Mouse (Mus musculus): ENCODE measurements around the gene Ppargc1a. TPM values are rescaled to one million over a fixed set of nuclear protein-coding genes. Genes with fewer than 3 reads are reported as not detected.
A peak's percentile ranks its signal among the peaks of the same experiment; 100 is the strongest.

Gene Ppargc1a
- polyA plus RNA-seq, 1 experiment from 2014 or later = 3.2 TPM

DNA sequence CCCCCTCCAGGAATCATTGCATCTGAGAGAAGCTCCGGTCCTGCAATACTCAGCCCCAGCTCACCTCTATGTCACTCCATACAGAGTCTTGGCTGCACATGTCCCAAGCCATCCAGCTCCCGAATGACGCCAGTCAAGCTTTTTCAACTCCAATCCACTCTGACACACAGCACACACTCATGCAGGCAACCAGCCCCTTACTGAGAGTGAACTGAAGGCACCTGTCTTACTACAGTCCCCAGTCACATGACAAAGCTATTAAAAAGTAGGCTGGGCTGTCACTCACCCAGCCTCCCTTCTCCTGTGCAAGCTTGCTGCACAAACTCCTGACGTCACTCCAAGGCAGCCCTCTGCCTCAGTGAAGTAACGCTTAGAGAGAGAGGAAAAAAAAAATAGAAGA is 13.9 kb downstream of the Ppargc1a start:
- Histone ChIP-seq H3K9ac (peak overlapping the region; percentile 65; the same call in 1 of the 2 replicates), H3K9me3 (ENCODE audit: low read depth, low read length) (no peaks in the 10 kb centered on the region)

DNA sequence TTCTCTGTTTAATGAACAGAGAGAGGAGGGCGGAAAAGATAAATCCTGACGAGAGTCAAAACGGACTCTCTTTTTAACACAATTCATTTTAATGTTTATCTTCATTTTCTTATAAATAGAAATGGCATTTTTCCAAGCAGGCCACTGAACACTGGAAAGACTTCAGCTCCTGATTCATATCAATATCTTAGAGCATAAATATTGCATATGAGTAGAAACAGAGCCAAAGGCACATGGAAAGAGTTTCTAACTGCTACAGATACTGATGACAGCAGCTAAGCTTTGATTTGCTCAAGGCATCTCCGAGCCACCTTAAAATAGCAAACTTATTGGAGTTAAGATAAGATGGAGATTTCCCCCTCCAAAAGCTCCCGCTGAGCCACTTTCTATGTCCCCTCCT is 14.3 kb downstream of the Ppargc1a start:
- Histone ChIP-seq H3K27ac (ENCODE audit: low read depth) (peak overlapping the region; percentile 92), H3K36me3 (ENCODE audit: insufficient read depth) (no peaks in the 10 kb centered on the region), H3K27me3 (ENCODE audit: insufficient read depth, low read length) (no peaks in the 10 kb centered on the region), H3K4me3 (ENCODE audit: low read depth, low read length) (peak overlapping the region; percentile 53), H3K4me2 (peak overlapping the region; percentile 72), H3K4me1 (ENCODE audit: insufficient read depth) (peaks cover 8% of the 10 kb centered on the region; the same call in 1 of the 2 replicates), H3K9ac (peak overlapping the region; percentile 65), H3K9me3 (ENCODE audit: low read depth, low read length) (no peaks in the 10 kb centered on the region)
- ATAC-seq (ENCODE audit: insufficient read depth) = peak; percentile 40
- DNase-seq = peak; percentile 74
- no peak for TF ChIP-seq CTCF (IDR thresholded peaks at IDR 0.05; ENCODE audit: low read depth)
- 3% methylated on average over 5 of the region's 5 CpGs for WGBS

More for the DNA sequence above, 13.9 kb downstream of the Ppargc1a start:
- ATAC-seq (ENCODE audit: insufficient read depth) (peak; percentile 85), DNase-seq (peak; percentile 73)
- TF ChIP-seq CTCF (IDR thresholded peaks at IDR 0.05; ENCODE audit: low read depth) = no peak
- Histone ChIP-seq H3K36me3 (ENCODE audit: insufficient read depth) (no peaks in the 10 kb centered on the region), H3K4me2 (peak overlapping the region; percentile 72), H3K27me3 (ENCODE audit: insufficient read depth, low read length) (no peaks in the 10 kb centered on the region), H3K4me1 (ENCODE audit: insufficient read depth) (peaks cover 8% of the 10 kb centered on the region; the same call in 1 of the 2 replicates), H3K27ac (ENCODE audit: low read depth) (peak overlapping the region; percentile 92), H3K4me3 (ENCODE audit: low read depth, low read length) (peak overlapping the region; percentile 53)
- WGBS = 4% methylated on average over 5 of the region's 5 CpGs

DNA sequence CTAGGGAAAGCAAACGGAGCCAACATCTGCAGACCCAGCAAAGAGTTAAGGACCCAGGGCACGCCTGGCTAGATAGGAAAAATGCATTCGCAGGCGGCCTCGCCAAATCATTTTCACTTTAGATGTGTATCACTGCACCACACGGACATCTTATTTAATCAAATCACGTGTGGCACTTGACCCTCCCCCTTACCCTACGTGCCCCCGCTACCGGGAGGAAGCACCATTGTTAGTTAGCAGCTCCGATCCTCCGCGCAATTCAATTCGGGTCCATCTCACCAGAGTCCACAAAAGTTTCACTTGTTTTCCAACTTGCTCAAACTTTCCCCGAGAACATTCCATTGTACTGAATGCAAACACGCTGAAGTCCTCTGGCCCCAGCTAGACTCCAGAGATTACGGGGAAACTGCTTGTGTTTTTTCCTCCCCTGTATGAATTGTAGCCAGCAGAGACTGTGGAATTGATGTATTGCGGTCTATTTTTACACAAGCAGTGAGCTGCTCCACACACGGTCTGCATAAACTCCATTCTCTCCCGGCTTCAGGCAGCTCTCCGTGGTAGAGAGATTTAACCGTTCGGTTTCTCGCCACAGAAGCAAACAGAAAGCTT is 14.9 kb downstream of the Ppargc1a start:
- WGBS = under 1% methylated on average over 24 of the region's 24 CpGs
- ATAC-seq (ENCODE audit: insufficient read depth) = peak; percentile 52

DNA sequence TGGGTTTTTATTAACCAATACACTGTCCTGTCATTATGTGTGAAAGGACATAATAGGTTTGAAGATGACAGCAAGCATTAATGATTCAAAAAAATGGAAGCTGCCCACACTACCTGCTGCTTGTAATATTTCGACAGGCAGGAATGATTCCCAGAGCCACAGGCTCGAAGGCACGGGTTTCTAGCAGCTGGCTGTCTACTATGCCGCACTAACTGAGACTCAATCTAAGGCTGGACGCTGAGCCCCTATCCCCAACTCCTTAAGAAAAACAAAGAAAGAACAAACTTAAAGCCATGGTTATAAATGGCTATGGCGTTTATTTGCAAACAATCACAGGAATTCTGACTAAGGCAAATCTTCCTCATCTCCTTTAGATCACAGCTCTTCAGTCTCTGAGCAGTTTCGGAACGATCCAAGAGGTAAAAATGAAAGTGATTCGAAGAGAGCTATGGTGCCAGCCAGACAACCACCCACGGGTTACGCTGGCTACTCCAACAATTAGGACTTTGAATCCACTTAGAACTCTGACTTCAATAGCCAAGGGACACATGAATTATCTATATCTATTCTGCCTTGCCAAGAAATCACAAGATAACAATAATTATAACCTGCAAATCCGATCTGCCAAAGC is 15.6 kb downstream of the Ppargc1a start:
- Histone ChIP-seq H3K4me2 (peak overlapping the region; percentile 72), H3K36me3 (ENCODE audit: insufficient read depth) (no peaks in the 10 kb centered on the region), H3K4me3 (ENCODE audit: low read depth, low read length) (peak overlapping the region; percentile 53), H3K9ac (peak overlapping the region; percentile 65), H3K9me3 (ENCODE audit: low read depth, low read length) (no peaks in the 10 kb centered on the region), H3K4me1 (ENCODE audit: insufficient read depth) (peaks cover 8% of the 10 kb centered on the region; the same call in 1 of the 2 replicates), H3K27ac (ENCODE audit: low read depth) (peak overlapping the region; percentile 92), H3K27me3 (ENCODE audit: insufficient read depth, low read length) (no peaks in the 10 kb centered on the region)
- WGBS = 10% methylated on average over 12 of the region's 12 CpGs
- no peak for TF ChIP-seq CTCF (IDR thresholded peaks at IDR 0.05; ENCODE audit: low read depth)
- DNase-seq (peak; percentile 48), ATAC-seq (ENCODE audit: insufficient read depth) (peak; percentile 11; the same call in 1 of the 2 replicates)

More for the DNA sequence above, 14.9 kb downstream of the Ppargc1a start:
- Histone ChIP-seq H3K4me3 (ENCODE audit: low read depth, low read length) (peak overlapping the region; percentile 53), H3K27ac (ENCODE audit: low read depth) (peak overlapping the region; percentile 92), H3K9me3 (ENCODE audit: low read depth, low read length) (no peaks in the 10 kb centered on the region), H3K9ac (peak overlapping the region; percentile 65), H3K4me1 (ENCODE audit: insufficient read depth) (peaks cover 8% of the 10 kb centered on the region; the same call in 1 of the 2 replicates), H3K27me3 (ENCODE audit: insufficient read depth, low read length) (no peaks in the 10 kb centered on the region), H3K4me2 (peak overlapping the region; percentile 72), H3K36me3 (ENCODE audit: insufficient read depth) (no peaks in the 10 kb centered on the region)
- peak; percentile 76 for DNase-seq
- TF ChIP-seq CTCF (IDR thresholded peaks at IDR 0.05; ENCODE audit: low read depth) = no peak

DNA sequence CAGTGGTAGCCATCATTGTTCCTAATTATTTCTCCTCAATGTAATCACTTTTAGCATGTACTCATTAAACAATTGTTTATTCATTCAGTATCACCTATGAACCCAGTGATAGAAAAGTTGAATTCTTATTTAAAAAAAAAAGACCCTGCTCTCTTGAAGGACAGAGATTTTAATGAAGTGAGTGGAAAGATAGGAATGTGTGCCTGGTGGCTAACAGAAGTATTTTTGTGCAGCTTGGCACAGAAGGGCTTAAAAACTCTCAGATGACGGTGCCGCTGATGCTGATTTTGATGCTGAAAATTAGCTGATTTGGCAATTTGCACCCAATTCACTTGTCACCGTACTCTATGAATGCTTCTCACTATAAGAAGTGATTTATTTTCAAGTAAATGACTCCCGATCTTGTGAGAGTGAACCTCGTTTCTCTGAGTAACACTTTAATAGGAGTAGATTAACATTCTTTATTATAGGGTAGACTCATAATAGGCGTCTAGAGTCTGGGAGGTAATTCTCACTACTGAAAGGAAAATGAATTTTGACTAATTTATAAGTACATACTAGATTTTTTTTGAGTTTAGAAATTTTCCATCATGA is 20.0 kb downstream of the Ppargc1a start:
- Histone ChIP-seq H3K27me3 (ENCODE audit: insufficient read depth, low read length) (no peaks in the 10 kb centered on the region), H3K36me3 (ENCODE audit: insufficient read depth) (no peaks in the 10 kb centered on the region), H3K4me2 (no peak overlapping the region), H3K4me1 (ENCODE audit: insufficient read depth) (peaks cover 5% of the 10 kb centered on the region; the same call in 1 of the 2 replicates), H3K9ac (no peak overlapping the region), H3K4me3 (ENCODE audit: low read depth, low read length) (no peak overlapping the region), H3K9me3 (ENCODE audit: low read depth, low read length) (no peaks in the 10 kb centered on the region), H3K27ac (ENCODE audit: low read depth) (no peak overlapping the region)
- no peak for TF ChIP-seq CTCF (IDR thresholded peaks at IDR 0.05; ENCODE audit: low read depth)
- whole genome bisulfite sequencing = 71% methylated on average over 6 of the region's 6 CpGs
- ATAC-seq (ENCODE audit: insufficient read depth) = no peak
- DNase-seq = no peak

DNA sequence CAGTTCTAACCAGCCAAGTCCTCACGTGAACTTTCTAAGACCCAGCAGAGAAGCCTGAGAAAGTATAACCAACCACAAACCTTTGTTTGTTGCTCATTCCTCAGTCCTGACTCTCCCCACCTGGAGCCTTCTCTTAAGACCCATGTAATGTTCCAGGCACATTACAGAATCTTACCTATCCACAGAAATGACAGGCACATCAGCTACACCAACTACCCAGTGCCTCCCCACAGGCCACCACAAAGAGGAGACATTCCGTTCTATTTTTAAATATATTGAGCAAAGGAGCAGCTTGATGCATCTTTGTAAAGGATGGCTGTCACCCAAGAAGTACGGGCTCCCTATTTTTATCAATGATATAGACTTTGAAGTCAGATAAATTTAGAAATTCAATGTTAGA is 20.7 kb downstream of the Ppargc1a start:
- no peak for ATAC-seq (ENCODE audit: insufficient read depth)
- Histone ChIP-seq H3K4me3 (ENCODE audit: low read depth, low read length) (no peak overlapping the region), H3K4me1 (ENCODE audit: insufficient read depth) (peaks cover 5% of the 10 kb centered on the region; the same call in 1 of the 2 replicates), H3K9me3 (ENCODE audit: low read depth, low read length) (no peaks in the 10 kb centered on the region), H3K27me3 (ENCODE audit: insufficient read depth, low read length) (no peaks in the 10 kb centered on the region), H3K36me3 (ENCODE audit: insufficient read depth) (no peaks in the 10 kb centered on the region), H3K27ac (ENCODE audit: low read depth) (no peak overlapping the region), H3K9ac (no peak overlapping the region), H3K4me2 (no peak overlapping the region)
- 49% methylated on average over 3 of the region's 3 CpGs for WGBS
- DNase-seq = no peak
- TF ChIP-seq CTCF (IDR thresholded peaks at IDR 0.05; ENCODE audit: low read depth) = no peak
